Mouse (Mus musculus): ENCODE data around the gene Tspan18. TPM values are rescaled to one million over a fixed set of nuclear protein-coding genes. Genes with fewer than 3 reads are reported as not detected.

Tspan18 gene
- total RNA-seq, 1 experiment from 2014 or later, result 0.23 TPM

DNA sequence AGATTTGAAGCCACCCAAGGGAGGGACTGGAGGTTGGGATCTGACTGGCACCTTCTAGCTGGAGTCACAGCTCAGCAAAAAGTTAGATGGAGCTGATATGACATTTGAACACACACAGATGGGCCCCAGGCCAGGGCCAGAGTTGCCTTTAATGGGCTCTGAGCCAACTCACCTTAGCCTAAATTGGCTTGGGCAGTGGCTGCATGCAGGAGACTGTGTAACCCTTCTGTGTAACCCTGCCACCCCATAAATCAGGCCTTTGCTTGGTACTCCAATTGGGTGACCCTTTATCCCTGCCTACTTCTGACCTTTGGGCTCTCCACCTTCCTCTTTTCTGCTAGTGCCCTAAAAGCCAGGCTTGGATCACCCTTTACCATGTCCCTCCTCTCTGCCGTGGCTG lies 97.2 kb downstream of the Tspan18 start:
- no peak for ATAC-seq (ENCODE audit: extremely low read depth, insufficient number of reproducible peaks, low FRiP score, poor library complexity, severe bottlenecking)

DNA sequence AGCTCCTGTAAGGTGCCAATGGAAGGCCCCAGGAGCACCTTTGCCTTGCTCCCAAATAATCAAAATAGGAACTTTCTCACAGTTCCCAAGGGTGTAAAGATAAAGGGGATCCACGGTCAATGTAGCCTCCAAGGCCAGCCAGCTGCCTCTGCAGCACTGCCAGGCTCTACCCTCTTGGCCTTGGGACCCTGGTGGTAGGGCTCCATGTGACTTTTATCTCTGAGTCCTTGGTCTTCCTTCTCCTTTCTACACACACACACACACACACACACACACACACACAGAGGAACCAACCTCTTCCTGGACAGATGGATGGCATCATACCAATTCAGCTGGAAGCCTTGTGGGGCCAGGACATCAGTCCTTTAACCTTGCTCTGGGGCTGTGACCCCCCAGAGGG lies 102.2 kb downstream of the Tspan18 start:
- no peak for ATAC-seq (ENCODE audit: extremely low read depth, insufficient number of reproducible peaks, low FRiP score, poor library complexity, severe bottlenecking)

DNA sequence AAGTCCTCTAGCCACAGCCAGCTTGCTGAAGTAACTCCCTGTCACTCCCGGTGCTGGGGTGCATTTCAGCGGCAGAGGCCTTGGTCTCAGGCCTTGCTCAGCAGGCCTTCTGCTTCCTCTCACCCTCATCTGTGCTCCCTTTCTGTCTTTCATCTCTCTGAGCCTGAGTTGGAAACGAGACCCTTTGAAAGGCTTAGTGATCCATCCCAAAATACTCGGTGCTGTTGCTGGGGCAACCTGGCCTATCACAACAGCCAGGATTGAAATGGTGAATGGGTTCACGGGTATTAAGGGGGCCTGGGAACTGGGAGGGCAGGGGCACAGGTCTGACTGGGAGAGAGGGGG lies 105.9 kb downstream of the Tspan18 start:
- no peak for ATAC-seq (ENCODE audit: extremely low read depth, insufficient number of reproducible peaks, low FRiP score, poor library complexity, severe bottlenecking)

DNA sequence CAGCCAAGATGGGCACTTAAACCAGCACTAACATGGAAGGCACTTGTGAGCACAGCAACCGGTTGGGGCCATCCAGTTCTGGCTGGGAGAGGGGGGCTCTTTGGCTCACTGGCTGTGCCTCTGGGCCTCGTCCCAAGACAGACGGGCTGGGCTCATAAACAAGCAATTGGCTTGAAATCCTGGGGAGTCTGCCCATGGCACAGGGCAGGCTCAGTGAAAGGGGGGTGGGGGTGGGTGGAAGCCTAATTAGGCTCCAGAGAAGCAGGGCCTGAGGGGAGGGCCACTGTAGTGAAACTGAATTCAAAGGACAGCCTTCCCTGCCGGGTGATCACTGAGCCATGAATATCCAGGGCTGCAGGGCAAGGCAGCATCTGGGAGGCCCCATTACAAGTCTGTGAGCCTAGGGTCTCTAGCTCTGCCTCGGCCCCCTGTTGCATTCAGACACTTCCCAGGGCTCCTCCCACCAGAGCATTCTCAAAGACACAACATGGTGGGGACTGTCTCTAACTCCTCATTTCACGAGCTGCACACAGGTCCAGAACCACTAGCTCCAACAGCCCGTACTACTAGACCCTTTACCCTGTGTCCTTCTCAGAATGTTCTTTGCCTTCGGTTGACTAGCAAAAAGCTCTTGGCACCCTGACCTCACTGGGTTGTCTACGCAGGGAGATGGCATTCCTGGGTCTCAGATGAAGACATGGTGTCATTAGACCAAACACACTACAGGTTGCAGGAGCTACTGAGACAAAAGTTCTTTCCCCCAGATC lies 106.4 kb downstream of the Tspan18 start:
- ATAC-seq (ENCODE audit: extremely low read depth, insufficient number of reproducible peaks, low FRiP score, poor library complexity, severe bottlenecking), result no peak

DNA sequence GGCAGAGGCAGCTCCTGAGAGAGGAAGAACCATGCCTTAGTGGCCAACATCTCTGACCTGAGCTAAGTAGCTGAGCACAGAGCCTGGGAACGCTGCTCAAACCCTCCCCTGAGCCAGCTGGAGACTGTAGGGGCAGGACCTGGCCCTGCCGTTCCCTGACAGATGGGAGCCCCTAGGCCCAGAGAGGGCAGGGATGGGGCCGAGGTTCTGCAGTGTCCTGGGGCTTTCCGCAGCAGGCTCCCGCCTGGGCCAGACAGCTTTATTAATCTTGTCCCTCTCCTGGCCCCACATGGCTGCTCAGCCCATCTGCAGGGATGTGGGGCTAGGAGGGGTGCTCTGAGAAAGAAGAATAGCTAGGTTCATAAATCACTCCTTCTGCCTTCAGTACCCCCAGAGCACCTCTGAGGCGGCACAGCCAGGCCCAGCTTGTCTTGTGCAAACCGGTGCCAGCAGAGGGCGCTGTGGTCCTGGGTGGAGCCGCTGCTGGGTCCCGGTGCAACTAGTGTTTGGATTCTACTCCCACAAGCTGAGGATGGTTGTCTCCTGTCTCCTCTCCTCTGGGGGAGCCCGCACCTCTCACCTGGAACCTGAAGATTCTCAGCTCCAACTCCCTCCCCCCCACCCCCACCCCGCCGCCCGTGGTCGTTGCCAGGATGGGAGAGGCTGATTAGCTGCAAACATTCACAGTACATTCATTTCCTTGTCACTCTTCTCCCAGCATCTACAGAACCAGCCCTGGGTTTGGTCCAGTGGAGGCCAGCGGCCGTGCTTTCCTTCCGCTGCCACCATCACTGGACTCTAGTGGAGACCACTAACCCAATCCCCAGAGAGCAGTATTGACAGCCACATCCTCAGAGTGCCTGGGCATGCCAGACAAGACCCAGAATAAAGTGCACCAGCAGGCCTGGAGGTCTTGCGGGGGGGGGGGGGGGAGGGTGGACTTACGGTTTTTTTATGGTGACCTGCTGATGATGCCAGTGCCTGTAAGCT lies 107.4 kb downstream of the Tspan18 start:
- ATAC-seq (ENCODE audit: extremely low read depth, insufficient number of reproducible peaks, low FRiP score, poor library complexity, severe bottlenecking), result no peak

DNA sequence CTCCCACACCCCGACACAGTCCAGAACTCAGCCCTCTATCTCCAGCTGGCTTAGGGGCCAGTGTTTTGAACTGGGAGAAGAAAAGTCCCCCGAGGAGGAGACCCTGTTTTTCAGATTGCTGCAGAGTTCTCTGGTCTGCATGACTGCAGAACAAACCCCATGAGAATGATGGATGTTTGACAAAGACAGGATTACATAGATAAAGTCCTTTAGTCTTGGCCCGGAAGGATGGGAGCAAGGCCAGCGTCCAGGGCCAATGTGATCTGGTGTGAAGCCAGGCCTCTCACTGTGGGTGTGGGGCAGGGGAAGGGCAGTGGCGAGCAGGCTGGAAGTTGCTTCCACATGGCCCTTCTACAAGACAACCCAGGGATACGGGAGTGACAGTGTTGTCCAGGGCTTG lies 110.8 kb downstream of the Tspan18 start:
- no peak for ATAC-seq (ENCODE audit: extremely low read depth, insufficient number of reproducible peaks, low FRiP score, poor library complexity, severe bottlenecking)

DNA sequence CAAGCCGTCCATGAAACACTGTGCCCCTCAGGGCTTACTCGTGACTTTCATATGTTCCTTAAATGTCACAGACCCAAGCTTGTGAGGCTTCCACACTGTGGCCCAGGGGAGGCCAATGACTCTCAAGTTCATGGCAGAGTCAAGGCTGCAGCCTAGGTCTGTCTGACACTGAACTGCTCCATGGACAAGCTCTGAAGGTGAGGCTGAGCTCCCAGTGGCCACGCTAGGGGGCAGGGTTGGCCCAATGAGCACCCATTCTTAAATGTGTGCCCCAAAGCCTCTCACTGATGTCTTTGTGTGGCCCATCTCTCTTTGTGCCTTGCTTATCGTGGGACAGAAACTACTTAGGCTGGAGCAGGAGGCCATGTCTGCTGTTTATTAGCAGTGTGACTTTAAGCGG lies 113.9 kb downstream of the Tspan18 start:
- ATAC-seq (ENCODE audit: extremely low read depth, insufficient number of reproducible peaks, low FRiP score, poor library complexity, severe bottlenecking), result no peak

DNA sequence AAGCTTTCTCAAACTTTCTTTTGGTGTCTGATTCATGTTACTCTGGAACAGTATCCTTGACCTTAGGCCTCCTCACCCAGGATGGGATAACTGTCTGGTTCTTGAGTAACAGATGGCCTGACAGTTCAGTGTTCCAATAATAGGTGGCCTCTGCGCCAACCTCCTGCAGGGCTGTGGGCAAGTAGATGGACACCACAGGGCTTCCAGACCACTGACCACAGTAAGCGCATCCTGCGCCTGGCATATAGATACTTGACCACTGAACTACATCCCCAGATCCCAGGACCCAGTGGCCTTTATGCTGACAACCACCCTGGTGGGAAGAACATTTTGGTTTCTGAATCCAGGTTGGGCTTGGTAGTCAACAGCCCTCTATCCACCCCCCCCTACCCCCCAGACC lies 114.7 kb downstream of the Tspan18 start:
- no peak for ATAC-seq (ENCODE audit: extremely low read depth, insufficient number of reproducible peaks, low FRiP score, poor library complexity, severe bottlenecking)

DNA sequence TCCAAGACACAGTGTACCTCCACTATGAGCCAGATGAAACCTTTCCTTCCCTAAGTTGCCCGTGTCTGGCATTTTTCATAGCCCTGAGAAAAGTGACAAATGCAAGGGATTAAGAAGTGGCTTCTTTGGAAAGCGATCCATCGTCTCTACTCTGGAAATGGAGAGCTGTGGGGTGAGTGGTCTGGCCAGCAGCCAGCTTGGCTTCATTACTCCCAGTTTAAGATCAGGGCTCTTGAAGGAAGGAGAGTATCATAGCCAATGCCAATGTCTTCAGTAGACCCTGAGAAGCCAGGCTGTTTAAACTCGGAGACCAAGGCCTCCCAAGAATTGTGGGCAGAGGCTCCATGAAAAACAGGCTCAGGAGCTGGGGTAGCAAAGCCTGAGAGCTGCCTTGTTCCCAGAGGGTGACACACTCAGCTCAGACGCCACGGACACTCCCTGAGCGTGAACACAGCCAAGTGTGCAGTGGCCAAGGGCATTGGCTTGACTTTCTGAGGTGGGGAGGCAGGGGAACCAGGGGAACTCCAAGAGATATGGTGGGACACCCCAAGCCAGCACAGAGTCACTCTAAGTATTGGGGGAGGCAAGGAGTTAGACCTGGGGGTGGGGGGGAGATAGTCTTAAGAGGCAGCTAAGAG lies 115.8 kb downstream of the Tspan18 start:
- no peak for ATAC-seq (ENCODE audit: extremely low read depth, insufficient number of reproducible peaks, low FRiP score, poor library complexity, severe bottlenecking)

DNA sequence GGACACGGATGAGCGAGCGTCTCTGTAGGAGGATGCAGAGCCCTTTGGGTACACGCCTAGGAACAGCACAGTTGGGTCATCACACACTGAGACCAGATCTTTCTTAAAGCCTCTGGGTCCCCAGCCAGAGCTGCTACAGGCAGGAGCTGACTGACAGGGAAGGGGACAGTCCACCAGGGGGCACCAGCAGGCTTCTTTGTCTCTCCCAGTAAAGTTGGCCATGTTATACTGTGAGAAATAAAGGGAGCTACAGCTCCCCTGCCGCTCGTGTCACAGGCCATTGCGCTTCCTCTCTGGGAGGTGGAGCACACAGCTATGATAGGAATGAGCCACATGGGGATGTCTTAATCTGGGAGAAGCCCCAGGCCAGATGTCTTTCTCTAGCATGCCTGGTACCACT lies 117.3 kb downstream of the Tspan18 start:
- ATAC-seq (ENCODE audit: extremely low read depth, insufficient number of reproducible peaks, low FRiP score, poor library complexity, severe bottlenecking), result no peak

DNA sequence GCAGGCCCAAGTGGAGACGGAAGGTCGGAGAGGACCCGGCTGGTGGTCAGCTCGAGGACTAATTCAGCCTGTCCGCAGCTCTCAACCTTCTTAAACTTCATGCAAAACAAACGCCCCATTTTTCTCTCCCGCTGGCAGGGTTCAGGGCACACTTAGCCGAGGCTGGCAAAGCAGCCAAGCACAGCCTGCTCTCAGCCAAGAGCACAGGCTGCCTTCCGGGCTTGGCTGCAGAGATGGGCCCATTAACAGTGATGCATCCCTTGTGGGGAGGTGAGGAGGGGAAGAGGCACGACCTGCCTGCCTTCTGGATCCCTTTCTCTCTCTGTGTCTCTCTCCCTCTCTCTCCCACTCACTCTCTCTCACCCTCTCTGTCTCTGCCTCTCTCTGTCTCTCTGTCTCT lies 118.5 kb downstream of the Tspan18 start:
- ATAC-seq (ENCODE audit: extremely low read depth, insufficient number of reproducible peaks, low FRiP score, poor library complexity, severe bottlenecking), result no peak

DNA sequence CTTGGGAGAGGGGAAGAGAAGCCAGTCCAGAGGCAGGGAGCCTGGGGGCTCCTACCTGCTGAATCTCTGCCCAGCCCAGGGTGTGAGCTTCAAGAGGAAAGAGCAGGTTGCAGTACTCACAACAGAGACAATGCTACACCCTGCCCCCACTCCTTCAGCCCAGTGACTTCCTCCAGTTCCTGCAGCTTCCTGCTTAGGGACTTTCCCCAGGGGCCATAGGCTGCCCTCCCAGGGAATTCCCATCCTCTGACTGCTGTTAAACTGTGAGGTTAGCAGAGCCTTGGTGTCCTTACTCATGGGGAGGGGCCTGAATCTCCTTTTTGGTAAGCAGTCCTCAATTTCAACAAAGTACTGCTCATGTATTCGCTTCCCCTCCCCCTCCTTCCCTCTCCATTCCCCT lies 120.1 kb downstream of the Tspan18 start:
- no peak for ATAC-seq (ENCODE audit: extremely low read depth, insufficient number of reproducible peaks, low FRiP score, poor library complexity, severe bottlenecking)

DNA sequence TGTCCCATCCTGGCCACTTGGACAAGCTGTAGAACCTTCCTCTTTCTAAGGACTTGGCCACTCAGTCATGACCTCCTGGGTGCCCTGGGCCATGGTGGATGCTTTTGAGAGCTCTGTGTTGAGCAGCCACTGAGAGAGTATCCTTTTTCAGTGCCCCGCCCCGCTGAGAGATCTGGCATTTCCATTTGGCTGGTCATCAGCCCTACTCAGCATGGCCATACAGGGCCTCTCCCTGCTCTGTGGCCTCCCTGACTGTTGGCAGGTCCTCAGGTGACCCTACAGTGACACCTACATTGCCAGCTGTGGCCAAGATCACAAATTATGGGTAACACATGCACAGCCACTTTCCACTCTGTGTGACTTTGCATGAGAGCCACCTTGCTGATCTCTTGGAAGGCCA lies 121.4 kb downstream of the Tspan18 start:
- no peak for ATAC-seq (ENCODE audit: extremely low read depth, insufficient number of reproducible peaks, low FRiP score, poor library complexity, severe bottlenecking)

DNA sequence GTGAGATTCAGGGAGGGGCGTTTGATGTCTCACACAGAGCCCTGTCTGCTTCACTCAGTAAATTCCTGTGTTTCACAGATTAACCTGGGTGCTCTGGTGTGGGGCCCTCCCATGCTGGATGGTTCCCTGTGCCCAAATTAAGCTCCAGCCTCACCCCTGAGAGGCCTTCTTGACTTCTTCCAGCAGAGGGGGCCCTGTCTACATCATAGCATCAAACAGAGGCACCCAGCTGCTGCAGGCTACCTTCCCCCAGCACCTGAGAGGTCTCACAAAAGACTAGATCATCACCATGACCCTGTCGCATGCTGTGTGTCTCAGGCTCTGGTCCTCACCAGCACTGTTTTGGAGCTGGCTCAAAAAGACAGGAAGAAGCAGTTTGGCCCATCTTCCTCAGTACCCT lies 121.9 kb downstream of the Tspan18 start:
- no peak for ATAC-seq (ENCODE audit: extremely low read depth, insufficient number of reproducible peaks, low FRiP score, poor library complexity, severe bottlenecking)

DNA sequence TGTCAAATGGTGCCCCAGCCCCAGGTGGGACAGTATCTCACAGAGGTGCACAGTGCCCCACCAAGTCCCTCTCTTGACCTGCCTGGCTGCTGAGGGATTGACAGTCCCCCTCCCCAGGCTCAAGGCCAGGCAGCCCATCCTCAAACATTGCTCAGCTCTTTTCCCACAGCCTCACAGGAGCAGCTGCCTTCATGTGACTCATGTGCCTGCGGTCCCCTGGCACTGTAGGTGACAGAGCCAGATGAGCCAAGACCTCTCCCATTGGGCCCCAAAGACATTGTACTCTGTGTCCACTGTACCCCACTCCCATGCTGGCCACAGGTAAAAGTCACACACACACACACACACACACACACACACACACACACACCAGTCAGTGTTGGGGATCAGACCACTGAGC lies 128.2 kb downstream of the Tspan18 start:
- no peak for ATAC-seq (ENCODE audit: extremely low read depth, insufficient number of reproducible peaks, low FRiP score, poor library complexity, severe bottlenecking)

DNA sequence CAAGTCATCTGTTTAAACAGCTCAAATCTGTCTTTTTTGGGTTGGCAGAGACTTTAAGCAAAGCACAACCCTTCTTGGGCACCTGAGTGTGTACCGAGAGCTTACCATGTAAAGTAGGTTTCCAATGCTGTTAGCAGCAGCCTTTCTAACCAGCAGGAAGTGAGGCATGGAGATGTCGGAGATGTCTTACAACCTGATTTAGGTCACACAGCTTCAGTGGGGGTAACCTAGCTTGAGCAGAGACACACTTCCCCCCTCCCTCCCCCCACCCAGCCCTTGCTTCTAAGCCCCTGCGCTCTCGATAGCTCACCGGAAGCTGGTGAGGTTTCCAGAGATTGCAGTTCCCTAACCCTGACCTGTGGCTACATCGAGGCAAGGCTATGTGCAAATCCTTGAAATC lies 129.7 kb downstream of the Tspan18 start:
- no peak for ATAC-seq (ENCODE audit: extremely low read depth, insufficient number of reproducible peaks, low FRiP score, poor library complexity, severe bottlenecking)

DNA sequence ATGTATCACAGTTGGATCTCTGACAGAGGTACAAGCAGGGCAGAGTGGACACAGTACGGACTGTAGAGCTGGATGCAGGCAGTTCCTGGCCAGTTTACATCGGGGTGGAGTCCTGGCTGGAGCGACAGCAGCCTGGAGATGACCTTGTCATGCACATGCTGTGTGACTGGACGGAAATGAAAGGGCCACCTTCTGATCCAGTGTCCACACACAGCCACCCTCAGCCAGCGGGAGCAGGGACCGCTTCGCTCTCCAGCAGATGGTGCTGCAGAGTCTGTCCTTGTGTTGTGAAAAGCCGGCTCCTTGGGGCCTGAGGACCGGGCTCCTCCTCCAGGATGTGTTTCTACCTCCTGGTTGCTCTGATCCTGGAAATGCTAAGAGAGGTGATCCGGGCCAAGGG lies 130.6 kb downstream of the Tspan18 start:
- ATAC-seq (ENCODE audit: extremely low read depth, insufficient number of reproducible peaks, low FRiP score, poor library complexity, severe bottlenecking), result no peak

DNA sequence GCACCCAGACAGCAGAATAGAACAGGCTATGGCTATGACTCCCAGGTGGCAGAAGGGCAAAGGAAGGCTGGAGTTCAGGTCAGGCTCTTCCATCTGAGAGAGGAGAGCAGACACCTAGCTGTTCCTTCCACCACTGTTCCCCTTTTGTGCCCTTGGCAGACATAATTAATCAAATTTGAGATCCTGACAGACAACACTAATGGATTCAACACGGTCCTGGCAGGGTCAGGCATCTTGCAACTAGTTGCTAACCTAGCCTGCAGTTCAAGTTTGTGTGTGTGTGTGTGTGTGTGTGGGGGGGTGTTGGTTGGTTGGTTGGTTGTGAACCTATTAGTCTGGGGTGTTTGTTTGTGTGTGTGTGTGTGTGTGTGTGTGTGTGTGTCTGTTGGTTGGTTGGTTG lies 131.5 kb downstream of the Tspan18 start:
- ATAC-seq (ENCODE audit: extremely low read depth, insufficient number of reproducible peaks, low FRiP score, poor library complexity, severe bottlenecking), result no peak

DNA sequence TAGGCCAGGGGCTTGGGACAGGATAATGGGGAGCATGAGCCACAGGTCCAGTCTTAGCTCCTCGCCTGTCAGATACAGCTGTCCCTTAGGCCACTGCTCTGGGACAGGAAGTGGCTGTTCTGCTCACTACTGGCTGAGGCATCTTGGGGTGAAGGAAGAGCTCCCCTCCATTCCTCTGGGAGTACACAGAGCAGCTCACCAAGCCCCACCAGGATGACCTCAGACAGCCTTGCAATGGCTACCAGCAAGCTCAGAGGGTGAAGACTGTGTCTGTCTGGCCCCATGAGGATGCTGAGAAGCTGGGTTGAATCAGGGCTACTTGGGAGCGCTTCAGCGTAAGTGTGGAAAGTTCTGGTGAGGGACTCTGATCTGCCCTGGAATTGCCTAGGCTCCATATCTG lies 132.3 kb downstream of the Tspan18 start:
- no peak for ATAC-seq (ENCODE audit: extremely low read depth, insufficient number of reproducible peaks, low FRiP score, poor library complexity, severe bottlenecking)

All from neutrophil, adult 5-6 weeks (primary cell).